Mouse (Mus musculus): ENCODE data around the gene Spag8. TPM values are rescaled to one million over a fixed set of nuclear protein-coding genes. Genes with fewer than 3 reads are reported as not detected.

The Spag8 gene
- polyA plus RNA-seq, 1 experiment from 2014 or later, result 7.1 TPM

DNA sequence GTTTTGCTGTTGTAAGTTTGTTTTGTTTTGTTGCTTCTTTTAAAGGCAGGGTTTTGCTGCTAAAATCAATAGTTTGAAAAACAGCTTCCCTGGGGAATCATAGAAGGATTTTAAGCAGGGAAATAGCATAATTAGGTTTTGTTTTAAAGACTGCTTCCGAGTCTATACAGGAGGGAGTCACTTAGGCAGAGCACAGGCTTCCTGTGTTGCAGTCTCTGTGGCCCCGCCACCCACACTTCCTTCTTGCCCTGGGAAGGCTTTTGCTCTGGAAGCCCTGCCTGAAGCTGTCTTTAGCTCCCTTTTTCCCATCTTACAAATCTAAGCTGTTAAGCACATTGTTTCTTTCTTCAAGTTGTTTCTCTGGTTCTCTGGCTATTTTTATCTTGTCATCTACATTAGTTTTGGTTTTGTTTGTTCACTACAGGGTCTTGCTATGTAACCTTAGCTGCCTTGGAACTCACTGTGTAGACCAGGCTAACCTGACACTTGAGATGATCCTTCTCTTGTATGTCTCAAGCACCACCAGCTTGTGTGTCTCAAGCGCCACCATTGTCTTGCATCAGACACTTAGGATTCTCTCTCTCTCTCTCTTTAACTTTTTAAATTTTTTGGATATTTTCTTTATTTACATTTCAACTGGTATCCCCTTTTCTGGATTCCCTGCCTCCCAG lies 40.2 kb downstream of the Spag8 start:
- H3K9ac ChIP-seq, result no peak overlapping the region
- ATAC-seq (ENCODE audit: low FRiP score), result no peak
- no peaks in the 10 kb centered on the region for H3K36me3 ChIP-seq
- H3K4me2 ChIP-seq (replicated peaks), result no peak overlapping the region
- H3K9me3 ChIP-seq (replicated peaks), result no peaks in the 10 kb centered on the region
- no peaks in the 10 kb centered on the region for H3K27me3 ChIP-seq
- 65% methylated on average over 3 of the region's 3 CpGs for WGBS
- H3K4me3 ChIP-seq, result no peak overlapping the region
- no peaks in the 10 kb centered on the region for H3K4me1 ChIP-seq
- H3K27ac ChIP-seq, result no peak overlapping the region

DNA sequence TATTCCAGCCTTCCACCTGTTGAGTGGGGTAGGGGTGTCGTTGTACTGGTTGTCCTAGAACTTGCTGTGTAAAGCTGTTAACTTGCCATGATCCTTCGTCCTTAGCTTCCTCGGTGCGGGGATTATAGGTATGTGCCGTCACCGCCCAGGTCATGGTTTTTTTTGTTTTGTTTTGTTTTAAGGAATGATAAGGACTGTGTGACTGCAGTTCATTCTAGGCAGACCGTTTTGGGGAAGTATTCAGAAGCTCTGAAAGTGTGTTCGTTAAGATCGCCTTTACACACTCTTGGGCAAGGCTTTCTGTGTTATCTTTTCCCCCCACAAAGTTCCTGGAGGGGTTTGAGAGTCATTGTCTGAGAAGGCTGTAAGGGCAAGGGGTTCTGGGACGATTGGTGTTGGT lies 40.9 kb downstream of the Spag8 start:
- H3K27me3 ChIP-seq, result no peaks in the 10 kb centered on the region
- H3K4me2 ChIP-seq (replicated peaks), result no peak overlapping the region
- no peak overlapping the region for H3K27ac ChIP-seq
- no peaks in the 10 kb centered on the region for H3K9me3 ChIP-seq (replicated peaks)
- H3K9ac ChIP-seq, result no peak overlapping the region
- H3K4me1 ChIP-seq, result no peaks in the 10 kb centered on the region
- ATAC-seq (ENCODE audit: low FRiP score), result no peak
- no peak overlapping the region for H3K4me3 ChIP-seq
- WGBS, result 76% methylated on average over 10 of the region's 10 CpGs
- no peaks in the 10 kb centered on the region for H3K36me3 ChIP-seq

DNA sequence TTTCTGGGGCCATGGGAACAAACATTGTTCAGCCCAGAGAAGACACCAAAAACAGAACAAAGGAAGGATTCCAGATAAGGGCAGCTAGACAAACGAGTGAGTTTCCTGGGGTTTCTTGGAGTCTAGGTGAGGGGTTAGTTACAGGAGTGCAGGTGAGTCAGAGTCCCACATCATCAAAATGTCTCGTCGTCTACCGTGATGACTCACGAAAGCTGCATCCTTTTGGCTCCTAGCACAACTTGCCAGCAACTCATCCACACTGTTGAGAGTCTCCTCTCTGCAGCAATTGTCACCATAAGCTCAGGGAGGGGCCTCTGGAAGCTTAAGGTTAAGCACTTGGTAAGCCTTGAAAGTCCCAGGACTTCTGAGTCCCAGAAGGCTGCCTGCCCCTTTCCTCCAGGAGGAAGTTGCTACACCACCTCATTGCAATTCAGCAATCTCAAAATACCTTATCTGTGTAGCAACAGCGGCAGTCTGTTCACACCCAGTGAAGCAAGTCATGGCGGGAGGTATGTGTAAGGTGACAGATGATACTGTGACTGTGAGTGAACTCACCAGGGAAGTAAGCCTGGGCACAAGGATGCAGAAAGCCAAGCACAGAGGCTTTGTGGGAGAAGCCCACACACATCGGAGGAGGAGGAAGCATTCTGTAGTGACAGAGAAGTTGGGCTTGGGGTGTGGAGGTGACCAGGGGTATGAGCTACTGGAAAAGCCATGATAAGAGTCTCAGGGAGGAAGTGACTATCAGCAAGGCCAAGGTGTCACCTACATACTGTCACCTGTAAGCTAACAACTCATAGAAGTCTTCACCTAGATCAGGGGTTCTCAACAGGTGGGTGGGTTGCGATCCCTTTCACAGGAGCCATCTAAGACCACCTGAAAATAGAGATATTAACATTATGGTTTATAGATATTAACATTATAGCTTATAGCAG lies 48.4 kb downstream of the Spag8 start:
- H3K9ac ChIP-seq, result no peak overlapping the region
- no peaks in the 10 kb centered on the region for H3K9me3 ChIP-seq (replicated peaks)
- no peaks in the 10 kb centered on the region for H3K36me3 ChIP-seq
- no peak overlapping the region for H3K4me3 ChIP-seq
- H3K4me2 ChIP-seq (replicated peaks), result no peak overlapping the region
- H3K4me1 ChIP-seq, result no peaks in the 10 kb centered on the region
- H3K27me3 ChIP-seq, result no peaks in the 10 kb centered on the region
- ATAC-seq (ENCODE audit: low FRiP score), result no peak
- no peak overlapping the region for H3K27ac ChIP-seq
- 81% methylated on average over 9 of the region's 9 CpGs for WGBS

GRCm38 (mm10) chr4:43604099-43604498 lies 49.3 kb downstream of the Spag8 start:
- no peak overlapping the region for H3K4me3 ChIP-seq
- H3K4me2 ChIP-seq (replicated peaks), result no peak overlapping the region
- no peak overlapping the region for H3K9ac ChIP-seq
- WGBS, result 59% methylated on average over 3 of the region's 3 CpGs
- H3K27ac ChIP-seq, result no peak overlapping the region
- H3K9me3 ChIP-seq (replicated peaks), result no peaks in the 10 kb centered on the region
- H3K36me3 ChIP-seq, result no peaks in the 10 kb centered on the region
- no peak for ATAC-seq (ENCODE audit: low FRiP score)
- H3K27me3 ChIP-seq, result no peaks in the 10 kb centered on the region
- no peaks in the 10 kb centered on the region for H3K4me1 ChIP-seq

Small RNAs within 50 kb of the gene (microRNA-seq; reads per million reads assigned to microRNA genes)
- gene Gm25262, result not detected

Other genes starting within 250 kb of the Spag8 start
- 1.3 TPM in 1 of 2 replicates, not detected in the other for gene Fam166b, start 224.5 kb downstream of the Spag8 start, polyA plus RNA-seq (2016; fragmentation: Nextera tagmentation; extraction: Ambion mirVana)
- gene Tesk1, start 211.7 kb downstream of the Spag8 start, polyA plus RNA-seq (2016; fragmentation: Nextera tagmentation; extraction: Ambion mirVana), result 15.7 and 16.2 TPM in 2 replicates
- 2.0 and 3.8 TPM in 2 replicates for gene Cd72, start 199.0 kb downstream of the Spag8 start, polyA plus RNA-seq (2016; fragmentation: Nextera tagmentation; extraction: Ambion mirVana)
- gene Sit1, start 169.9 kb downstream of the Spag8 start, polyA plus RNA-seq (2016; fragmentation: Nextera tagmentation; extraction: Ambion mirVana), result not detected in 2 replicates
- gene Ccdc107, start 160.7 kb downstream of the Spag8 start, polyA plus RNA-seq (2016; fragmentation: Nextera tagmentation; extraction: Ambion mirVana), result 50.8 and 51.4 TPM in 2 replicates
- gene Arhgef39, start 153.9 kb downstream of the Spag8 start, polyA plus RNA-seq (2016; fragmentation: Nextera tagmentation; extraction: Ambion mirVana), result 22.6 and 26.8 TPM in 2 replicates
- gene Car9, start 146.6 kb downstream of the Spag8 start, polyA plus RNA-seq (2016; fragmentation: Nextera tagmentation; extraction: Ambion mirVana), result 1.3 and 1.5 TPM in 2 replicates
- gene Tpm2, start 129.8 kb downstream of the Spag8 start, polyA plus RNA-seq (2016; fragmentation: Nextera tagmentation; extraction: Ambion mirVana), result 59.3 and 105 TPM in 2 replicates
- gene Creb3, start 91.3 kb downstream of the Spag8 start, polyA plus RNA-seq (2016; fragmentation: Nextera tagmentation; extraction: Ambion mirVana), result 60.2 and 65.7 TPM in 2 replicates
- 70.5 and 71.7 TPM in 2 replicates for gene Tln1, start 90.9 kb downstream of the Spag8 start, polyA plus RNA-seq (2016; fragmentation: Nextera tagmentation; extraction: Ambion mirVana)
- 40.6 and 43.3 TPM in 2 replicates for gene Rgp1, start 74.9 kb downstream of the Spag8 start, polyA plus RNA-seq (2016; fragmentation: Nextera tagmentation; extraction: Ambion mirVana)
- gene Gba2, start 74.7 kb downstream of the Spag8 start, polyA plus RNA-seq (2016; fragmentation: Nextera tagmentation; extraction: Ambion mirVana), result 46.5 and 48.7 TPM in 2 replicates
- gene Msmp, start 69.1 kb downstream of the Spag8 start, polyA plus RNA-seq (2016; fragmentation: Nextera tagmentation; extraction: Ambion mirVana), result 2.4 and 4.0 TPM in 2 replicates
- gene Npr2, start 21.7 kb downstream of the Spag8 start, polyA plus RNA-seq (2016; fragmentation: Nextera tagmentation; extraction: Ambion mirVana), result 30.7 and 31.8 TPM in 2 replicates
- gene Hint2, start 2.9 kb upstream of the Spag8 start, polyA plus RNA-seq (2016; fragmentation: Nextera tagmentation; extraction: Ambion mirVana), result 72.7 and 78.3 TPM in 2 replicates
- 13.7 and 14.4 TPM in 2 replicates for gene Tmem8b, start 15.4 kb upstream of the Spag8 start, polyA plus RNA-seq (2016; fragmentation: Nextera tagmentation; extraction: Ambion mirVana)
- 3.1 and 3.8 TPM in 2 replicates for gene Fam221b, start 15.6 kb upstream of the Spag8 start, polyA plus RNA-seq (2016; fragmentation: Nextera tagmentation; extraction: Ambion mirVana)
- not detected in 2 replicates for gene Olfr70, start 47.2 kb upstream of the Spag8 start, polyA plus RNA-seq (2016; fragmentation: Nextera tagmentation; extraction: Ambion mirVana)
- gene Olfr71, start 56.7 kb upstream of the Spag8 start, polyA plus RNA-seq (2016; fragmentation: Nextera tagmentation; extraction: Ambion mirVana), result not detected in 2 replicates
- gene Hrct1, start 73.6 kb upstream of the Spag8 start, polyA plus RNA-seq (2016; fragmentation: Nextera tagmentation; extraction: Ambion mirVana), result 0.21 and 0.28 TPM in 2 replicates
- gene Spaar, start 76.4 kb upstream of the Spag8 start, polyA plus RNA-seq (2016; fragmentation: Nextera tagmentation; extraction: Ambion mirVana), result 0.05 and 0.13 TPM in 2 replicates
- gene Olfr159, start 117.4 kb upstream of the Spag8 start, polyA plus RNA-seq (2016; fragmentation: Nextera tagmentation; extraction: Ambion mirVana), result not detected in 2 replicates
- gene Olfr156, start 170.3 kb upstream of the Spag8 start, polyA plus RNA-seq (2016; fragmentation: Nextera tagmentation; extraction: Ambion mirVana), result not detected in 2 replicates
- not detected in 2 replicates for gene Olfr157, start 186.6 kb upstream of the Spag8 start, polyA plus RNA-seq (2016; fragmentation: Nextera tagmentation; extraction: Ambion mirVana)
- not detected in 2 replicates for gene Olfr155, start 198.0 kb upstream of the Spag8 start, polyA plus RNA-seq (2016; fragmentation: Nextera tagmentation; extraction: Ambion mirVana)
- gene Reck, start 221.9 kb upstream of the Spag8 start, polyA plus RNA-seq (2016; fragmentation: Nextera tagmentation; extraction: Ambion mirVana), result 20.1 and 21.9 TPM in 2 replicates